23 mouse cellular contexts compared by ENCODE assay signal in genomic region chr7:4918681-4919080, GRCm38 (mm10). TPM values are rescaled to one million over a fixed set of nuclear protein-coding genes. Genes with fewer than 3 reads are reported as not detected.
"Had no signal": no experiment of that assay in that cellular context is flagged by ENCODE, and none has a peak within 500 bp of the region (broad histone marks: within the 10 kb centered on the region; RNA-seq: fewer than 3 reads in every experiment).

No protein-coding gene starts in this region.

- H3K9ac ChIP-seq: lung, embryonic 14.5 days; neural tube, embryonic 13.5 days; neural tube, embryonic 15.5 days had no signal

- H3K4me2 ChIP-seq: lung, embryonic 14.5 days; midbrain, embryonic 11.5 days; neural tube, embryonic 13.5 days; neural tube, embryonic 15.5 days had no signal

- H3K4me3 ChIP-seq: myocyte; neural tube, embryonic 15.5 days had no signal

- DNase-seq: lung, adult 18-20 months; lung, embryonic 14.5 days; lung, postnatal 10 days; lung, postnatal 4 days; midbrain, embryonic 14.5 days; retina, postnatal 1 day; right cerebral cortex, adult 18-20 months; right cerebral cortex, postnatal 25 days; right cerebral cortex, postnatal 4 days; spleen, adult 18-20 months; thymus, adult 18-20 months; thymus, postnatal 14 days; thymus, postnatal 36 days had no signal

- H3K9me3 ChIP-seq: neural tube, embryonic 13.5 days; neural tube, embryonic 15.5 days had no signal

- H3K27ac ChIP-seq: neural tube, embryonic 13.5 days; neural tube, embryonic 15.5 days had no signal

- H3K27me3 ChIP-seq: neural tube, embryonic 13.5 days; neural tube, embryonic 15.5 days had no signal

RNA-seq across cellular contexts. Expression of gene Ssc5d, which starts 6.9 kb away (rescaled TPM):
- total RNA-seq: megakaryocyte, adult 5-6 weeks; megakaryocyte-erythroid progenitor cell, adult 5-6 weeks had no signal

RNA-seq across cellular contexts. Expression of gene Gm36210, which starts 12.4 kb away (rescaled TPM):
- total RNA-seq: megakaryocyte, adult 5-6 weeks; megakaryocyte-erythroid progenitor cell, adult 5-6 weeks had no signal
- polyA plus RNA-seq: liver, embryonic 16.5 days; lung, embryonic 14.5 days; lung, embryonic 16.5 days; midbrain, embryonic 11.5 days; myocyte; small intestine, adult 2 months; stomach, embryonic 14.5 days had no signal
